Mouse (Mus musculus) A20 (cell line): ENCODE data around the gene Ak5.
"Not testable (repeated sequence)": the region's sequence is repeated elsewhere in the genome, so short reads cannot be mapped to it uniquely, and the experiment has no call there.

Experiments
- DNase-seq: peaks from one replicate; pipeline ENCODE4 v3.0.0-alpha.2; 2011; ENCODE audit warnings: low read depth, low spot score

Gene Ak5

GRCm38 (mm10) chr3:152475894-152476293 lies 192.3 kb downstream of the Ak5 start:
- DNase-seq: no peak

GRCm38 (mm10) chr3:152475278-152475669 lies 192.9 kb downstream of the Ak5 start:
- no peak for DNase-seq

- peak; percentile 69 for DNase-seq
Observed at GRCm38 (mm10) chr3:152474582-152475277, 193.4 kb downstream of the Ak5 start.

GRCm38 (mm10) chr3:152472676-152473075 lies 195.5 kb downstream of the Ak5 start:
- no peak for DNase-seq

- DNase-seq: no peak
Observed at GRCm38 (mm10) chr3:152470347-152470746, 197.8 kb downstream of the Ak5 start.

GRCm38 (mm10) chr3:152469423-152470200 lies 198.5 kb downstream of the Ak5 start:
- no peak for DNase-seq

GRCm38 (mm10) chr3:152468569-152469041 lies 199.6 kb downstream of the Ak5 start:
- peak; percentile 14 for DNase-seq

- DNase-seq: no peak
Observed at GRCm38 (mm10) chr3:152468032-152468431, 200.1 kb downstream of the Ak5 start.

- DNase-seq: no peak
Observed at GRCm38 (mm10) chr3:152467312-152467711, 200.8 kb downstream of the Ak5 start.

- DNase-seq: no peak
Observed at GRCm38 (mm10) chr3:152466849-152467248, 201.3 kb downstream of the Ak5 start.

- no peak for DNase-seq
Observed at GRCm38 (mm10) chr3:152465338-152465737, 202.8 kb downstream of the Ak5 start.

GRCm38 (mm10) chr3:152464462-152464861 lies 203.7 kb downstream of the Ak5 start:
- DNase-seq: no peak

GRCm38 (mm10) chr3:152462900-152463299 lies 205.3 kb downstream of the Ak5 start:
- no peak for DNase-seq

- DNase-seq: no peak
Observed at GRCm38 (mm10) chr3:152462038-152462547, 206.1 kb downstream of the Ak5 start.

GRCm38 (mm10) chr3:152460802-152461201 lies 207.4 kb downstream of the Ak5 start:
- DNase-seq: no peak

- not testable (repeated sequence) for DNase-seq
Observed at GRCm38 (mm10) chr3:152458875-152459274, 209.3 kb downstream of the Ak5 start.

- DNase-seq: no peak
Observed at GRCm38 (mm10) chr3:152457308-152458035, 210.7 kb downstream of the Ak5 start.

- no peak for DNase-seq
Observed at GRCm38 (mm10) chr3:152453163-152453562, 215.0 kb downstream of the Ak5 start.

- DNase-seq: no peak
Observed at GRCm38 (mm10) chr3:152446966-152447365, 221.2 kb downstream of the Ak5 start.

- DNase-seq: no peak
Observed at GRCm38 (mm10) chr3:152444114-152444513, 224.0 kb downstream of the Ak5 start.

- no peak for DNase-seq
Observed at GRCm38 (mm10) chr3:152442795-152443194, 225.4 kb downstream of the Ak5 start.

- DNase-seq: no peak
Observed at GRCm38 (mm10) chr3:152438068-152438467, 230.1 kb downstream of the Ak5 start.
